Mouse (Mus musculus) liver, embryonic 12.5 days (tissue): ENCODE measurements around the gene Aff1. TPM values are rescaled to one million over a fixed set of nuclear protein-coding genes. Genes with fewer than 3 reads are reported as not detected.

Experiments
- ATAC-seq: fragments of 200-750 bp; cut with Nextera tagmentation; 2 replicates; pipeline ENCODE4 v1.8.0; 2017; ENCODE audit warnings: moderate number of reproducible peaks, mild to moderate bottlenecking, moderate library complexity
- H3K27ac ChIP-seq: fragments of 300-500 bp; sonication (generic); 2 replicates; pipeline ENCODE4 v1.5.1; 2016; ENCODE audit warnings: mild to moderate bottlenecking
- H3K27me3 ChIP-seq: fragments of 300-500 bp; sonication (generic); replicated peaks from 2 replicates; pipeline ENCODE4 v1.6.1; 2016; ENCODE audit warnings: mild to moderate bottlenecking, moderate library complexity
- H3K36me3 ChIP-seq: fragments of 300-500 bp; sonication (generic); 2 replicates; pipeline ENCODE4 v1.6.1; 2016; ENCODE audit warnings: mild to moderate bottlenecking, moderate library complexity
- H3K4me1 ChIP-seq: fragments of 300-500 bp; sonication (generic); 2 replicates; pipeline ENCODE4 v1.6.1; 2016
- H3K4me2 ChIP-seq: fragments of 300-500 bp; sonication (generic); 2 replicates; pipeline ENCODE4 v1.6.1; 2016; ENCODE audit warnings: mild to moderate bottlenecking, moderate library complexity
- H3K4me3 ChIP-seq: fragments of 300-500 bp; sonication (generic); 2 replicates; pipeline ENCODE4 v1.5.1; 2016; ENCODE audit warnings: mild to moderate bottlenecking, moderate library complexity
- H3K9ac ChIP-seq: fragments of 300-500 bp; sonication (generic); 2 replicates; pipeline ENCODE4 v1.6.1; 2016; ENCODE audit warnings: mild to moderate bottlenecking, moderate library complexity
- H3K9me3 ChIP-seq: fragments of 300-500 bp; sonication (generic); replicated peaks from 2 replicates; pipeline ENCODE4 v1.6.1; 2016; ENCODE audit warnings: mild to moderate bottlenecking, moderate library complexity
- WGBS: fragments of 180-500 bp; shearing (Covaris S2); methylation state at CpG from one replicate; pipeline ENCODE4 v1.1.7; 2016; ENCODE audit not compliant: insufficient replicate concordance; 5-methylcytosine and 5-hydroxymethylcytosine counted together
- polyA plus RNA-seq: library from polyadenylated mRNA; unstranded; fragments of >200 nt; fragmentation: Nextera tagmentation; extraction: Ambion mirVana; gene quantifications from 2 replicates; pipeline ENCODE4 v1.2.1, GENCODE M21; 2016

Aff1 gene
- polyA plus RNA-seq, 1 experiment from 2014 or later: 17.0 TPM

- WGBS: 61% methylated on average over 5 of the region's 5 CpGs
- peak overlapping the region; percentile 11; the same call in 1 of the 2 replicates for H3K27ac ChIP-seq
- no peak overlapping the region for H3K9ac ChIP-seq
- no peak overlapping the region for H3K4me3 ChIP-seq
- no peak overlapping the region for H3K4me2 ChIP-seq
- H3K36me3 ChIP-seq: peaks cover 41% of the 10 kb centered on the region
- H3K27me3 ChIP-seq: no peaks in the 10 kb centered on the region
- no peak for ATAC-seq
- no peaks in the 10 kb centered on the region for H3K9me3 ChIP-seq
- peaks cover 24% of the 10 kb centered on the region for H3K4me1 ChIP-seq
Observed at GRCm38 (mm10) chr5:103856286-103857009, 164.3 kb downstream of the Aff1 start.

GRCm38 (mm10) chr5:103857151-103857550 lies 165.0 kb downstream of the Aff1 start:
- no peak for ATAC-seq
- WGBS: 94% methylated on average over 2 of the region's 2 CpGs
- Histone ChIP-seq H3K4me1 (peaks cover 24% of the 10 kb centered on the region), H3K9me3 (no peaks in the 10 kb centered on the region), H3K36me3 (peaks cover 34% of the 10 kb centered on the region), H3K27ac (no peak overlapping the region), H3K9ac (no peak overlapping the region), H3K4me2 (no peak overlapping the region), H3K4me3 (no peak overlapping the region), H3K27me3 (no peaks in the 10 kb centered on the region)

- H3K27ac ChIP-seq: no peak overlapping the region
- H3K9ac ChIP-seq: no peak overlapping the region
- no peak overlapping the region for H3K4me3 ChIP-seq
- H3K4me2 ChIP-seq: no peak overlapping the region
- H3K27me3 ChIP-seq: no peaks in the 10 kb centered on the region
- peaks cover 7% of the 10 kb centered on the region for H3K4me1 ChIP-seq
- no peak for ATAC-seq
- 82% methylated on average over 11 of the region's 11 CpGs for WGBS
- no peaks in the 10 kb centered on the region for H3K9me3 ChIP-seq
- H3K36me3 ChIP-seq: peaks cover 4% of the 10 kb centered on the region
Observed at GRCm38 (mm10) chr5:103860622-103861021, 168.4 kb downstream of the Aff1 start.

GRCm38 (mm10) chr5:103863759-103864158 lies 171.6 kb downstream of the Aff1 start:
- no peak overlapping the region for H3K4me2 ChIP-seq
- H3K9ac ChIP-seq: no peak overlapping the region
- H3K36me3 ChIP-seq: no peaks in the 10 kb centered on the region
- no peaks in the 10 kb centered on the region for H3K9me3 ChIP-seq
- no peak overlapping the region for H3K27ac ChIP-seq
- H3K4me1 ChIP-seq: no peaks in the 10 kb centered on the region
- no peak for ATAC-seq
- H3K27me3 ChIP-seq: no peaks in the 10 kb centered on the region
- 81% methylated on average over 4 of the region's 4 CpGs for WGBS
- H3K4me3 ChIP-seq: no peak overlapping the region

- ATAC-seq: no peak
- H3K9ac ChIP-seq: no peak overlapping the region
- H3K27me3 ChIP-seq: no peaks in the 10 kb centered on the region
- H3K4me1 ChIP-seq: no peaks in the 10 kb centered on the region
- H3K9me3 ChIP-seq: no peaks in the 10 kb centered on the region
- no peak overlapping the region for H3K4me3 ChIP-seq
- 75% methylated on average over 15 of the region's 15 CpGs for WGBS
- H3K27ac ChIP-seq: no peak overlapping the region
- H3K36me3 ChIP-seq: no peaks in the 10 kb centered on the region
- H3K4me2 ChIP-seq: no peak overlapping the region
Observed at GRCm38 (mm10) chr5:103889766-103890165, 197.6 kb downstream of the Aff1 start.

GRCm38 (mm10) chr5:103898310-103898709 lies 206.1 kb downstream of the Aff1 start:
- WGBS: 60% methylated on average over 1 of the region's 1 CpGs
- H3K4me1 ChIP-seq: no peaks in the 10 kb centered on the region
- no peak for ATAC-seq
- H3K36me3 ChIP-seq: no peaks in the 10 kb centered on the region
- no peaks in the 10 kb centered on the region for H3K9me3 ChIP-seq
- no peak overlapping the region for H3K4me3 ChIP-seq
- H3K27me3 ChIP-seq: no peaks in the 10 kb centered on the region
- H3K4me2 ChIP-seq: no peak overlapping the region
- H3K27ac ChIP-seq: no peak overlapping the region
- H3K9ac ChIP-seq: no peak overlapping the region

Other genes with a start within 250 kb of the Aff1 start
- not detected in 2 replicates for gene Slc10a6, start 63.0 kb upstream of the Aff1 start, polyA plus RNA-seq
- not detected in 2 replicates for gene 1700016H13Rik, start 36.4 kb upstream of the Aff1 start, polyA plus RNA-seq
- gene Klhl8, start 218.9 kb downstream of the Aff1 start, polyA plus RNA-seq: 2.1 and 2.4 TPM in 2 replicates